Mouse (Mus musculus) forebrain, postnatal 0 days (tissue): ENCODE results near the gene Dclk2. TPM values are rescaled to one million over a fixed set of nuclear protein-coding genes. Genes with fewer than 3 reads are reported as not detected.
A peak's percentile ranks its signal among the peaks of the same experiment; 100 is the strongest.

ENCODE experiments used
- ATAC-seq: fragments of 200-750 bp; cut with Nextera tagmentation; 2 replicates; pipeline ENCODE4 v1.8.0; 2017; ENCODE audit warnings: mild to moderate bottlenecking, moderate library complexity
- DNase-seq: peaks from one replicate; pipeline ENCODE4 v3.0.0-alpha.2; 2015
- H3K27ac ChIP-seq: fragments of 300-500 bp; sonication (generic); 2 replicates; pipeline ENCODE4 v1.5.1; 2014; ENCODE audit warnings: low read depth, mild to moderate bottlenecking, antibody characterized with exemption, low read length, moderate library complexity, mixed read lengths
- H3K27me3 ChIP-seq: fragments of 300-500 bp; sonication (generic); 2 replicates; pipeline ENCODE4 v1.6.1; 2014; ENCODE audit warnings: mild to moderate bottlenecking, low read length, mixed read lengths; ENCODE audit not compliant: insufficient read depth
- H3K36me3 ChIP-seq: fragments of 300-500 bp; sonication (generic); 2 replicates; pipeline ENCODE4 v1.6.1; 2014; ENCODE audit warnings: mild to moderate bottlenecking, moderate library complexity; ENCODE audit not compliant: insufficient read depth
- H3K4me1 ChIP-seq: fragments of 300-500 bp; sonication (generic); 2 replicates; pipeline ENCODE4 v1.6.1; 2014; ENCODE audit warnings: antibody characterized with exemption; ENCODE audit not compliant: insufficient read depth
- H3K4me2 ChIP-seq: fragments of 300-500 bp; sonication (generic); 2 replicates; pipeline ENCODE4 v1.6.1; 2014; ENCODE audit warnings: low read depth, mild to moderate bottlenecking, moderate library complexity
- H3K4me3 ChIP-seq: fragments of 300-500 bp; sonication (generic); 2 replicates; pipeline ENCODE4 v1.5.1; 2014; ENCODE audit warnings: low read depth, low read length, mixed read lengths
- H3K9ac ChIP-seq: fragments of 300-500 bp; sonication (generic); 2 replicates; pipeline ENCODE4 v1.6.1; 2014; ENCODE audit warnings: mild to moderate bottlenecking
- H3K9me3 ChIP-seq: fragments of 300-500 bp; sonication (generic); 2 replicates; pipeline ENCODE4 v1.6.1; 2016; ENCODE audit warnings: low read length
- CTCF ChIP-seq: sonication (generic); IDR thresholded peaks from 2 replicates; pipeline ENCODE4 v1.5.1; 2016; ENCODE audit warnings: antibody characterized with exemption, control low read depth, low read depth
- WGBS: fragments of 180-500 bp; shearing (Covaris S2); extraction: QIAGEN DNeasy Blood & Tissue Kit; methylation state at CpG from one replicate; pipeline ENCODE4 v1.1.7; 2014; 5-methylcytosine and 5-hydroxymethylcytosine counted together
- polyA plus RNA-seq: library from polyadenylated mRNA; unstranded; fragments of >200 nt; fragmentation: Nextera tagmentation; extraction: Ambion mirVana; gene quantifications from 2 replicates; pipeline ENCODE4 v1.2.1, GENCODE M21; 2015
- total RNA-seq: library from RNA; depleted of rRNA; stranded (reverse); fragments of >200 nt; gene quantifications from 2 replicates; pipeline ENCODE4 v1.2.3, GENCODE M21; 2014

Dclk2 gene
- total and polyA plus RNA-seq, 2 experiments from 2014 or later, result 72.4 to 166 TPM

- no peak overlapping the region for H3K4me2 ChIP-seq
- no peak overlapping the region for H3K27ac ChIP-seq
- TF ChIP-seq CTCF, result no peak
- WGBS, result 96% methylated on average over 6 of the region's 6 CpGs
- no peaks in the 10 kb centered on the region for H3K9me3 ChIP-seq
- no peaks in the 10 kb centered on the region for H3K4me1 ChIP-seq
- no peaks in the 10 kb centered on the region for H3K27me3 ChIP-seq
- no peak overlapping the region for H3K9ac ChIP-seq
- ATAC-seq, result no peak
- H3K4me3 ChIP-seq, result no peak overlapping the region
- DNase-seq, result no peak
- peaks cover 36% of the 10 kb centered on the region for H3K36me3 ChIP-seq
Measured at GRCm38 (mm10) chr3:86819372-86819771, 101.3 kb downstream of the Dclk2 start.

GRCm38 (mm10) chr3:86818001-86818585 is 102.6 kb downstream of the Dclk2 start:
- ATAC-seq (peak; percentile 69), DNase-seq (peak; percentile 53)
- 18% methylated on average over 13 of the region's 13 CpGs for WGBS
- Histone ChIP-seq H3K36me3 (peaks cover 26% of the 10 kb centered on the region), H3K4me2 (no peak overlapping the region), H3K4me1 (no peaks in the 10 kb centered on the region), H3K27me3 (no peaks in the 10 kb centered on the region), H3K9ac (no peak overlapping the region), H3K4me3 (no peak overlapping the region), H3K27ac (peak overlapping the region; percentile 35; the same call in 1 of the 2 replicates), H3K9me3 (no peaks in the 10 kb centered on the region)
- TF ChIP-seq CTCF, result no peak

- Histone ChIP-seq H3K27me3 (no peaks in the 10 kb centered on the region), H3K4me2 (no peak overlapping the region), H3K9ac (no peak overlapping the region), H3K9me3 (no peaks in the 10 kb centered on the region), H3K36me3 (peaks cover 13% of the 10 kb centered on the region), H3K27ac (no peak overlapping the region), H3K4me1 (no peaks in the 10 kb centered on the region), H3K4me3 (no peak overlapping the region)
- peak; percentile 76 for ATAC-seq
- WGBS, result 25% methylated on average over 3 of the region's 3 CpGs
- peak; percentile 90 for TF ChIP-seq CTCF
- peak; percentile 76 for DNase-seq
Measured at GRCm38 (mm10) chr3:86812689-86813088, 108.0 kb downstream of the Dclk2 start.

GRCm38 (mm10) chr3:86810908-86811307 is 109.7 kb downstream of the Dclk2 start:
- ATAC-seq (no peak), DNase-seq (no peak)
- Histone ChIP-seq H3K36me3 (peaks cover 11% of the 10 kb centered on the region), H3K27ac (no peak overlapping the region; the same call in 1 of the 2 replicates), H3K4me2 (no peak overlapping the region), H3K4me1 (no peaks in the 10 kb centered on the region), H3K9me3 (no peaks in the 10 kb centered on the region), H3K27me3 (no peaks in the 10 kb centered on the region), H3K4me3 (no peak overlapping the region), H3K9ac (no peak overlapping the region)
- TF ChIP-seq CTCF, result no peak
- 76% methylated on average over 5 of the region's 5 CpGs for WGBS

GRCm38 (mm10) chr3:86809646-86810045 is 111.0 kb downstream of the Dclk2 start:
- H3K4me3 ChIP-seq, result no peak overlapping the region
- no peak overlapping the region; the same call in 1 of the 2 replicates for H3K27ac ChIP-seq
- 48% methylated on average over 2 of the region's 2 CpGs for whole genome bisulfite sequencing
- DNase-seq (no peak), ATAC-seq (no peak)
- no peaks in the 10 kb centered on the region for H3K27me3 ChIP-seq
- no peak overlapping the region for H3K9ac ChIP-seq
- no peak overlapping the region for H3K4me2 ChIP-seq
- H3K9me3 ChIP-seq, result no peaks in the 10 kb centered on the region
- peaks cover 14% of the 10 kb centered on the region for H3K36me3 ChIP-seq
- TF ChIP-seq CTCF, result no peak
- no peaks in the 10 kb centered on the region for H3K4me1 ChIP-seq

GRCm38 (mm10) chr3:86809199-86809598 is 111.5 kb downstream of the Dclk2 start:
- Histone ChIP-seq H3K27ac (no peak overlapping the region), H3K9ac (no peak overlapping the region), H3K4me3 (no peak overlapping the region), H3K36me3 (peaks cover 17% of the 10 kb centered on the region), H3K4me1 (no peaks in the 10 kb centered on the region), H3K4me2 (no peak overlapping the region), H3K9me3 (no peaks in the 10 kb centered on the region), H3K27me3 (no peaks in the 10 kb centered on the region)
- TF ChIP-seq CTCF, result no peak
- WGBS, result 75% methylated on average over 9 of the region's 9 CpGs
- DNase-seq (no peak), ATAC-seq (no peak)

- Histone ChIP-seq H3K27me3 (no peaks in the 10 kb centered on the region), H3K36me3 (peaks cover 22% of the 10 kb centered on the region), H3K27ac (0 out of 2 replicates have a peak overlapping the region, but pooled peaks have one; percentile 40), H3K4me3 (no peak overlapping the region), H3K4me1 (peaks cover 4% of the 10 kb centered on the region; the same call in 1 of the 2 replicates), H3K9ac (no peak overlapping the region), H3K4me2 (no peak overlapping the region), H3K9me3 (no peaks in the 10 kb centered on the region)
- peak; percentile 69 for TF ChIP-seq CTCF
- ATAC-seq (peak; percentile 70), DNase-seq (peak; percentile 74)
- WGBS, result 66% methylated on average over 14 of the region's 14 CpGs
Measured at GRCm38 (mm10) chr3:86807750-86808467, 112.7 kb downstream of the Dclk2 start.
